Mouse (Mus musculus) limb, embryonic 12.5 days (tissue): ENCODE results near the gene Chil5. TPM values are rescaled to one million over a fixed set of nuclear protein-coding genes. Genes with fewer than 3 reads are reported as not detected.
"Not testable (repeated sequence)": the region's sequence is repeated elsewhere in the genome, so short reads cannot be mapped to it uniquely, and the experiment has no call there.

Experiments used
- ATAC-seq: fragments of 200-750 bp; cut with Nextera tagmentation; 2 replicates; pipeline ENCODE4 v1.8.0; 2017; ENCODE audit warnings: low read depth, moderate TSS enrichment; ENCODE audit not compliant: insufficient number of reproducible peaks, insufficient read depth, low FRiP score, low TSS enrichment
- H3K27ac ChIP-seq: fragments of 300-500 bp; sonication (generic); 2 replicates; pipeline ENCODE4 v1.5.1; 2016; ENCODE audit warnings: mild to moderate bottlenecking, moderate library complexity
- H3K27me3 ChIP-seq: fragments of 300-500 bp; sonication (generic); 2 replicates; pipeline ENCODE4 v1.6.1; 2016; ENCODE audit warnings: mild to moderate bottlenecking, moderate library complexity
- H3K36me3 ChIP-seq: fragments of 300-500 bp; sonication (generic); 2 replicates; pipeline ENCODE4 v1.6.1; 2016; ENCODE audit warnings: mild to moderate bottlenecking, moderate library complexity
- H3K4me1 ChIP-seq: fragments of 300-500 bp; sonication (generic); replicated peaks from 2 replicates; pipeline ENCODE4 v1.6.1; 2016
- H3K4me2 ChIP-seq: fragments of 300-500 bp; sonication (generic); 2 replicates; pipeline ENCODE4 v1.6.1; 2016; ENCODE audit warnings: mild to moderate bottlenecking, moderate library complexity
- H3K4me3 ChIP-seq: fragments of 300-500 bp; sonication (generic); replicated peaks from 2 replicates; pipeline ENCODE4 v1.5.1; 2016; ENCODE audit warnings: mild to moderate bottlenecking
- H3K9ac ChIP-seq: fragments of 300-500 bp; sonication (generic); replicated peaks from 2 replicates; pipeline ENCODE4 v1.6.1; 2016; ENCODE audit warnings: mild to moderate bottlenecking, moderate library complexity
- H3K9me3 ChIP-seq: fragments of 300-500 bp; sonication (generic); 2 replicates; pipeline ENCODE4 v1.6.1; 2016; ENCODE audit warnings: mild to moderate bottlenecking, moderate library complexity
- WGBS: fragments of 180-500 bp; shearing (Covaris S2); methylation state at CpG from one replicate; pipeline ENCODE4 v1.1.7; 2016; 5-methylcytosine and 5-hydroxymethylcytosine counted together
- polyA plus RNA-seq: library from polyadenylated mRNA; unstranded; fragments of >200 nt; fragmentation: Nextera tagmentation; extraction: Ambion mirVana; gene quantifications from 2 replicates; pipeline ENCODE4 v1.2.1, GENCODE M21; 2016

Gene Chil5
- polyA plus RNA-seq, 1 experiment from 2014 or later = not detected

DNA sequence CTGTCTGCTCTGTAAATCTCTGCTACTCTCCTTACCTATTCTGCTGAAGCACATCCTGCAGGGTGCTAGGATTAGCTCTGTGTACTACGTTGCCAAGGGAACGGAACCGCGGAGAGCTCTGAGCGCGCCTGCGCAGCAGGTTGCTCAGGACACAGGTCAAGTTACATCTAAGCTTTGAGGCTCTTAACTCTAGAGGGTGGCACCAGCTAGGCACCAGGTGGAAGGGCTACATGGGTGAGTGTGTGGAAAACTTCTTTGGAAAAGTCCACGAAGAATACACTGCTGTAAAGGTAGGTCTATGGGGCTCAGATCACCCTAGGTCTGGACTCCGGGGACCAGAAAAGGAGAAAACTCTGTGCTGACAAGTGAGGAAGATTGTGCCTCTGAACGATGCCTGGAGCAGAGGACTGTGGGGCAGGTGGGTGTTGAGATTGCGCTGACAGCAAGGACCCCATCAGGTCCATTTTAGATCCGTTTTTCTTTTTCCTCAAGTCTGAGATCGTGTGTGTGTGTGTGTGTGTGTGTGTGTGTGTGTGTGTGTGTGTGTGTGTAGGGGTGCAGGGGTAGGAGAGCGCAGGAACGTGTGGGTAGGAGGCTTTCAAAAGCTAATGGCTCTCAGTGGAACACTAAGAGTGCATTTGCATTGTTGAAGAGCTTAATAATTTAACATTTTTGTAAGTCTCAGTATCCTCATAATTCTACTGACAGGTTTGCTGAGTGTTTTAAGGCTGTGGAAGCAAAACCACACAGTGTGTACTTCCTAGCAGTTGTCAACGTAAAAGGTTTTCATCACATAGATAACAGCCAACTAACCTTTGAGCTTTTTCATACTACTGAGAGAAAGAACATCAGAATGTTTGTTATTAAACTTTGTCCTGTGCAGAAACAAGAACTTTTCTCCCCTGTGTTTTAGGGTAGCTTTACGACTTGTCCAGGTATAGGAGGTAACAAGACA, 30.9 kb downstream of the Chil5 start:
- Histone ChIP-seq H3K36me3 (no peaks in the 10 kb centered on the region), H3K9ac (0 out of 2 replicates have a peak overlapping the region, but pooled peaks have one; percentile 12), H3K4me1 (peaks cover 10% of the 10 kb centered on the region), H3K27ac (no peak overlapping the region), H3K4me3 (peak overlapping the region; percentile 22), H3K27me3 (no peaks in the 10 kb centered on the region), H3K4me2 (peak overlapping the region; percentile 50), H3K9me3 (no peaks in the 10 kb centered on the region)
- 18% methylated on average over 16 of the region's 17 CpGs for WGBS
- ATAC-seq = peak; percentile 96

DNA sequence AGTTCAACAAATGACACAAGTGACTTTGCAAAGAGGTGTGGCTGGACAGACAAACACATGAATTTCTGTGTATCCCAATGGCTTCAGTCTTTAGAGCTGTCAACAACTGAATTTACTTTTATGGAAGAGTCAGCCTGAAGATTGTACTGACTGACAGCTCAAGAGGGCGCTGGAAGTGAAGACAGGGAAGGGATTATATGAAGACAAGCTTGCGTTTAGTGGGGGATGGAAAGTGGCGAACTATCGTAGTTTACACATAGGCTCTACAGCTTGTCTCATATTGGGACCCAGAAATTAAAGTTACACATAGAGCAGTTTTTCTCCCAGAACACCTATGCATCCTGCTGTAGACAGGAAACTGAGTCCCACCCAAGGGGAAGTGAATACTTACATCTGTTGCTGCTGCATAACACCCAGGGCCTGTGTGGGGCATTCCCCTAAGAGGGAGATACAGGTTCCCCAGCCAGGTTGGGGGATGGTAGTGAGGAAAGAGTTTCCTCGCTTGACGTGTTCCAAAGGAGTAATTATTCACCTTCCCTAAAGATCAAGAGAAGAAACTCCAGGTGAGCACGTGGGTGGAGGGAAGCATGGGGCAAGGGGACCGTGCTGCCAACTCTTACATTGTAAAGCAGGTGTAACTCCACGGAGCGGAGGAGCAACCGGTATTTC, 31.8 kb downstream of the Chil5 start:
- Histone ChIP-seq H3K4me1 (peaks cover 10% of the 10 kb centered on the region), H3K27ac (no peak overlapping the region), H3K9me3 (no peaks in the 10 kb centered on the region), H3K4me3 (peak overlapping the region; percentile 22), H3K9ac (0 out of 2 replicates have a peak overlapping the region, but pooled peaks have one; percentile 12), H3K4me2 (peak overlapping the region; percentile 50), H3K36me3 (no peaks in the 10 kb centered on the region), H3K27me3 (no peaks in the 10 kb centered on the region)
- WGBS = 19% methylated on average over 11 of the region's 11 CpGs
- ATAC-seq = no peak

DNA sequence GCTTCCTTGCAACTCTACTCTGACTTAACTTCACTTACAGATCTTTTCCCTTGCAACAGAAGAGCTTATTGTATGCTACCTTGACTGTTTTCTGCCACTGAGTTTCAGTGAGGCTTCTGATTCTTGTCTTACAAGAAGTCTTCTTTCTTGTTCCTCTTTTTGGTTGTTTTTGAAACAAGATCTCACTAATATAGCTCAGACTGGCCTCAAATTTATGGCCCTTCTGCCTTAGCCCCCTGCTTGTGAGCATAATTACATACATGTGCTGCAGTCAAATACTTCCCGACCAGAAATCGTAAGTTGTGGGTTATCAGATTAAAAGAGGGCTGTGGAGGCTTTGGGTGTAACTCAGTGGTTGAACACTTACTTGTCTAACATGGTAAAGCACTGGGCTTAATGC, 37.9 kb downstream of the Chil5 start:
- H3K36me3 ChIP-seq = no peaks in the 10 kb centered on the region
- H3K27me3 ChIP-seq = no peaks in the 10 kb centered on the region
- no peaks in the 10 kb centered on the region for H3K4me1 ChIP-seq
- 8% methylated on average over 2 of the region's 2 CpGs for WGBS
- H3K9me3 ChIP-seq = no peaks in the 10 kb centered on the region
- no peak overlapping the region for H3K4me2 ChIP-seq
- H3K27ac ChIP-seq = no peak overlapping the region
- H3K9ac ChIP-seq = no peak overlapping the region
- no peak overlapping the region for H3K4me3 ChIP-seq
- ATAC-seq = no peak

DNA sequence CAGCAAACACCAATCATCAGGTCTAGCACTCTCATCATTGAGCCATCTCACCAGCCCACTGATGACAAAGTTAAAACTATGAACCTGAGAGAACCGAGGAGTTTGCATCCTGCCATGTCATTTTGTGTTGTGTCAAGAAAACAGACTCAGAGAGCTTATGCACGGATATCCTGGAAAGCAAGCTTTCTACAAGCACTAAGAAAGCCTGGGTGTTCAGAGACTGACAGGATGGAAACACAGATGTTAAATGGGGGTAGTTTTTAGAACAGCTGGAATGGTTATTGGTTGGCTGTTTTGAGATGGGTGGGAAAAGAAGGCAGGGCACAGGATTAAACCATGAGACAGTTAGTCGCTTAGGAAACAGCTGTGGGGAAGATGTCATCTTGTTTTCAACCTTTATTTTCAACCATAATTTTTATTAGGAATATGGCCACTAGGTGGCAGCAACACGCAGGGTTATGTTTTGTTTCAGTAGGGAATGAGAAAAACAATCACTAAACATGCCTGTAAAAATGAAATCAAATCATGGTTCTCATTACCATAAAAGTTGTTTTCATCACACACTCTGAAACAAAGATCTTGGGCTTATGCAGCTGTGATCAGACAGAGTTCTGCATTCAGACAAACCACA, 40.8 kb downstream of the Chil5 start:
- Histone ChIP-seq H3K36me3 (no peaks in the 10 kb centered on the region), H3K4me2 (no peak overlapping the region), H3K27ac (no peak overlapping the region), H3K4me3 (no peak overlapping the region), H3K9me3 (no peaks in the 10 kb centered on the region), H3K4me1 (no peaks in the 10 kb centered on the region), H3K27me3 (no peaks in the 10 kb centered on the region), H3K9ac (no peak overlapping the region)
- 32% methylated on average over 4 of the region's 4 CpGs for WGBS
- no peak for ATAC-seq

DNA sequence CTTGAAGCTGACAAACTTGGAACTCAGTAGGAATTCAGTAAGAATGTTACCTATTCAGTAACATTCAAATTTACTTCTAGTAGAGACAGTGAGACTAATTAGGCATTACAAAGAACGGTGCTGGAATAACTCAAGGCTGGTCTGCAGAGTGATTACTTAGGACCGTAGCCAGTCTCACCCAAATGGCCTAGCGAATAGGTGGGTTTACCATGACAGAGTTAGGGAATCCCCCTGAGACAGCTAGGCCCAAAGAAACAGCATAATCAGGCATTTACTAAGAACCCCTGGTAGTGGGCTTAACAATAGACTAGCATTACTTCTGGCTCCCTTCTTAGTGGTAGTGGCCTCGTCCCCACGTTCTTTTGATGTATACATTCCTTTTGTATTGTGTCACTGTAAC, 43.0 kb downstream of the Chil5 start:
- H3K27me3 ChIP-seq, H3K27ac ChIP-seq, H3K9me3 ChIP-seq, H3K36me3 ChIP-seq, H3K9ac ChIP-seq, H3K4me2 ChIP-seq, H3K4me1 ChIP-seq, ATAC-seq, H3K4me3 ChIP-seq: not testable (repeated sequence)
- 67% methylated on average over 5 of the region's 5 CpGs for WGBS

DNA sequence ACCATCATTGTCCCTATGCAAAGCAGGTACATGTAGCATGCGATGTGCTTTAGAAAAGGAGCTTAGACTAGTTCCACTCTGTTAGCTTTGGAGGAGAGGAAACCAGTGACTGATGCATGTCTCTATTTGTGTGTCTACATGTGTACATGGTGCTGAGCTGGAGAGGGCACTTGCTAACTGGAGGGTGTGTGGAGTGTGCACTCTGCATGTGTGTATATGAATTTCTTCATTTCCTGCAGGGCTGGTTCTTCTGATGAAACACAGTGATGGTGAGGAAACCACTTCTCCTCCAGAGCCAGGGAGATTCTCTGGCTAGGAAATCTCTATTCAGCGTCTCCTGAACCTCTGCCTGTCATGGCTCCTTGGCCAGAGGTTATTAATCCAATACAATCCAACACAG, 58.4 kb downstream of the Chil5 start:
- no peaks in the 10 kb centered on the region for H3K4me1 ChIP-seq
- 88% methylated on average over 2 of the region's 2 CpGs for WGBS
- no peaks in the 10 kb centered on the region for H3K9me3 ChIP-seq
- ATAC-seq = no peak
- H3K9ac ChIP-seq = no peak overlapping the region
- H3K27me3 ChIP-seq = no peaks in the 10 kb centered on the region
- H3K4me2 ChIP-seq = no peak overlapping the region
- no peak overlapping the region for H3K27ac ChIP-seq
- no peak overlapping the region for H3K4me3 ChIP-seq
- H3K36me3 ChIP-seq = peaks cover 16% of the 10 kb centered on the region

DNA sequence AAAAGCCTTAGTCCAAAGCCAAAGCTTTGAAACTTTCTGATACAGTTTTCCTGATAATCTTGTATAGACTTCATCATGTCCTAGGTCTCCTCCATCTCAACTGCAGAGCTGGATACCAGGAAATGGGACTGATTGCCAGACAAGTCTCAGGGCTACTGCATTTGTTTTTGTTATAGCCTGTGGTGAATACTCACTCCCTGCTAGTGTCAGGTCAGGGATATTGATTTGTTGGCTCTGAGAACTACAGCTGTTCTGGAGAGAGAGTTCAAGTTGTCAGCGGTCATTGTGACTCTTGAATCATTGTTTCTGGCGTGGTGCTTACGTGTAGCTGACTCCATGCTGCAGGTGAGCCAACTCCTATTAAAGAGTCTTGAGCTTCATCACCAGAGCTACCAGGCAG, 59.2 kb downstream of the Chil5 start, which contains the start of gene Ovgp1:
Ovgp1 (plus strand) TSS at position 301 of the 400 bp plus-strand sequence.
- Histone ChIP-seq H3K9me3 (no peaks in the 10 kb centered on the region), H3K4me2 (no peak within 1 kb of the TSS), H3K9ac (no peak within 1 kb of the TSS), H3K27ac (no peak within 1 kb of the TSS), H3K4me1 (no peaks in the 10 kb centered on the region), H3K27me3 (no peaks in the 10 kb centered on the region), H3K4me3 (no peak within 1 kb of the TSS), H3K36me3 (peaks cover 24% of the 10 kb centered on the region)
- no peak for ATAC-seq
- WGBS = 80% methylated on average over 3 of the region's 3 CpGs

DNA sequence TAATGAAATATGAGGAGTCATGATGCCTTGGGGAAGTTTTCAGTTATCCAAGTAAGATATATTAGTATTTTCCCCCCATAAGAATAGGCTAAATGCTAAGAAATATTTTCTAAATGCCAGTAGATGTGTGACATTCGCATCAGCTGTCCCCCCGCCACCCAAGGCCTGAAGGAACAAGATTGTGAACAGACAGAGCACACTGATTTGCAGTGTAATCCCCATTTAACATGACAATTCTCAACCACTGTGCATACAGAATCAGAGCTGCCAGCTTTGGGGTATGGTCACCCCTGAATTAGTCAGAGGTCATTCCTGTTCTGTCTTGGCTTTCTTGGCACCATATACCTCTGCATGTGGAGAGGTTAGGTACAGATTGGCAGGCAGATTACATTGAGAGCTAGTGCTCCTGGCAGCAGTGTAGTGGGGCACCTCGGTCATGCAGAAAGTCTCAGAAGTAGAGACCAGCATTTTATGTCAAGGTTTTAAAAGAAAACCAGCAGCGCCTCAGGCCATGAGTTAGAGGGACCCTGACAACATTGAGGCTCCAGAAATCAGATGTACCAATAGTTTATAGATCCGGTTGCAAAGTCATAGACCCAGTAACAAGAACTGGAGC, 60.7 kb downstream of the Chil5 start:
- WGBS = 81% methylated on average over 5 of the region's 5 CpGs
- Histone ChIP-seq H3K4me1 (no peaks in the 10 kb centered on the region), H3K36me3 (peaks cover 38% of the 10 kb centered on the region), H3K9me3 (no peaks in the 10 kb centered on the region), H3K4me2 (no peak overlapping the region), H3K9ac (no peak overlapping the region), H3K27ac (no peak overlapping the region), H3K27me3 (no peaks in the 10 kb centered on the region), H3K4me3 (no peak overlapping the region)
- ATAC-seq = no peak

Other genes starting within 250 kb of the Chil5 start
- gene Rap1a, start 231.5 kb downstream of the Chil5 start, polyA plus RNA-seq = 76.8 and 81.8 TPM in 2 replicates
- gene Adora3, start 162.0 kb downstream of the Chil5 start, polyA plus RNA-seq = 0.36 TPM in 1 of 2 replicates, not detected in the other
- 0.43 TPM in 1 of 2 replicates, not detected in the other for gene Tmigd3, start 161.9 kb downstream of the Chil5 start, polyA plus RNA-seq
- gene I830077J02Rik, start 100.2 kb downstream of the Chil5 start, polyA plus RNA-seq = 0.51 and 0.64 TPM in 2 replicates
- gene Wdr77, start 73.4 kb downstream of the Chil5 start, polyA plus RNA-seq = 111 and 117 TPM in 2 replicates
- gene Atp5f1, start 72.7 kb downstream of the Chil5 start, polyA plus RNA-seq = 461 and 468 TPM in 2 replicates
- 1.7 and 1.8 TPM in 2 replicates for gene Ovgp1, start 59.1 kb downstream of the Chil5 start, polyA plus RNA-seq
- not detected in 2 replicates for gene Pifo, start 18.2 kb downstream of the Chil5 start, polyA plus RNA-seq
- not detected in 2 replicates for gene Chia1, start 80.4 kb upstream of the Chil5 start, polyA plus RNA-seq
- not detected in 2 replicates for gene Chil3, start 134.8 kb upstream of the Chil5 start, polyA plus RNA-seq
- gene Chil4, start 186.7 kb upstream of the Chil5 start, polyA plus RNA-seq = not detected in 2 replicates